Mouse (Mus musculus) kidney, embryonic 16.5 days (tissue): ENCODE data around the gene Gm7145. TPM values are rescaled to one million over a fixed set of nuclear protein-coding genes. Genes with fewer than 3 reads are reported as not detected.
"Not testable (repeated sequence)": the region's sequence is repeated elsewhere in the genome, so short reads cannot be mapped to it uniquely, and the experiment has no call there.

Experiments
- ATAC-seq: fragments of 200-750 bp; cut with Nextera tagmentation; 2 replicates; pipeline ENCODE4 v1.8.0; 2017; ENCODE audit warnings: moderate TSS enrichment; ENCODE audit not compliant: low FRiP score, low TSS enrichment
- H3K27ac ChIP-seq: fragments of 300-500 bp; sonication (generic); 2 replicates; pipeline ENCODE4 v1.5.1; 2014; ENCODE audit warnings: low read length
- H3K27me3 ChIP-seq: fragments of 300-500 bp; sonication (generic); 2 replicates; pipeline ENCODE4 v1.6.1; 2014; ENCODE audit warnings: low read length, control low read depth, mixed read lengths; ENCODE audit not compliant: insufficient read depth
- H3K36me3 ChIP-seq: fragments of 300-500 bp; sonication (generic); 2 replicates; pipeline ENCODE4 v1.6.1; 2014; ENCODE audit warnings: low read length, control low read depth, mixed read lengths; ENCODE audit not compliant: insufficient read depth
- H3K4me1 ChIP-seq: fragments of 300-500 bp; sonication (generic); 2 replicates; pipeline ENCODE4 v1.6.1; 2014; ENCODE audit warnings: low read length, control low read depth, mixed read lengths; ENCODE audit not compliant: insufficient read depth
- H3K4me2 ChIP-seq: fragments of 300-500 bp; sonication (generic); replicated peaks from 2 replicates; pipeline ENCODE4 v1.6.1; 2014; ENCODE audit warnings: low read depth, low read length
- H3K4me3 ChIP-seq: fragments of 300-500 bp; sonication (generic); 2 replicates; pipeline ENCODE4 v1.5.1; 2014; ENCODE audit warnings: mild to moderate bottlenecking, low read length
- H3K9ac ChIP-seq: fragments of 300-500 bp; sonication (generic); replicated peaks from 2 replicates; pipeline ENCODE4 v1.6.1; 2014; ENCODE audit warnings: low read length
- H3K9me3 ChIP-seq: fragments of 300-500 bp; sonication (generic); 2 replicates; pipeline ENCODE4 v1.6.1; 2016; ENCODE audit warnings: low read length, control low read depth
- whole genome bisulfite sequencing: fragments of 180-500 bp; shearing (Covaris S2); extraction: QIAGEN DNeasy Blood & Tissue Kit; methylation state at CpG from one replicate; pipeline ENCODE4 v1.1.7; 2014; 5-methylcytosine and 5-hydroxymethylcytosine counted together
- polyA plus RNA-seq: library from polyadenylated mRNA; unstranded; fragments of >200 nt; fragmentation: Nextera tagmentation; extraction: Ambion mirVana; gene quantifications from 2 replicates; pipeline ENCODE4 v1.2.1, GENCODE M21; 2015

Gene Gm7145
- not detected in 2 replicates for polyA plus RNA-seq

DNA sequence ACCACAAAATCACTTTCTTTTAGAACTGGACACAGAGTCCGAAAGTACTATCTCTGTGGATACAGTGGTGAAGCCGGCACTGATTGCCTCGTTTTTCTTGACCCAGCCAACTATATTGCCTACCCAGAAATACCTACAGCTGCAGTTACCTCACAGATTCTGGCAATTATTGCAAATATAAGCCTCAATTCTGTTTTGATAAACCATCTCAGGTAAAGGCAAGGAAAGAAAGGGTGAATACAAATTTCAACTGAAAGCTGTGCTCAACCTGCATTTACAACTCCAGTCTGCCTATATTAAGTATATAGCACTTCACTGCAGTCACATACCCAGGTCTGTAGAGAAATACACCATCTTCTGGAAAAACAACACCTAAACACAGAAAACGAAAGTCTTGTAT lies at the start of gene Gm7145:
Gene Gm7145, plus strand, starts transcription at position 301 of the 400 bp plus-strand sequence.
- H3K27me3 ChIP-seq: no peaks in the 10 kb centered on the region
- no peak for ATAC-seq
- H3K4me1 ChIP-seq: no peaks in the 10 kb centered on the region
- no peak within 1 kb of the TSS for H3K9ac ChIP-seq
- H3K27ac ChIP-seq: no peak within 1 kb of the TSS
- no peak within 1 kb of the TSS for H3K4me3 ChIP-seq
- H3K9me3 ChIP-seq: no peaks in the 10 kb centered on the region
- 72% methylated on average over 4 of the region's 4 CpGs for WGBS
- no peaks in the 10 kb centered on the region for H3K36me3 ChIP-seq
- no peak within 1 kb of the TSS for H3K4me2 ChIP-seq

DNA sequence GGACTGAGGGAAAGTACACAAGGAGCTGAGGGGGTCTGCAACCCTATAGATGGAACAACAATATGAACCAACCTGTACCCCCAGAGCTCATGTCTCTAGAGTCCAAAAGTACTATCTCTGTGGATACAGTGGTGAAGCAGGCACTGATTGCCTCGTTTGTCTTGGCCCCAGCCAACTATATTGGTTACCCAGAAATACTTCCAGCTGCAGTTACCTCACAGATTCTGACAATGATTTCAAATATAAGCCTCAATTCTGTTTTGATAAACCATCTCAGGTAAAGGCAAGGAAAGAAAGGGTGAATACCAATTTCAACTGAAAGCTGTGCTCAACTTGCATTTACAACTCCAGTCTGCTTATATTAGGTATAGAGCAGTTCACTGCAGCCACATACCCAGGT lies 38.0 kb upstream of the Gm7145 start, which contains the start of gene Gm28168:
Gene Gm28168, plus strand, starts transcription at position 301 of the 400 bp plus-strand sequence.
- not testable (repeated sequence) for ATAC-seq, H3K4me3 ChIP-seq, H3K27ac ChIP-seq, H3K36me3 ChIP-seq, H3K9ac ChIP-seq, H3K9me3 ChIP-seq, H3K4me1 ChIP-seq, H3K4me2 ChIP-seq, H3K27me3 ChIP-seq
- WGBS: 69% methylated on average over 1 of the region's 1 CpGs

DNA sequence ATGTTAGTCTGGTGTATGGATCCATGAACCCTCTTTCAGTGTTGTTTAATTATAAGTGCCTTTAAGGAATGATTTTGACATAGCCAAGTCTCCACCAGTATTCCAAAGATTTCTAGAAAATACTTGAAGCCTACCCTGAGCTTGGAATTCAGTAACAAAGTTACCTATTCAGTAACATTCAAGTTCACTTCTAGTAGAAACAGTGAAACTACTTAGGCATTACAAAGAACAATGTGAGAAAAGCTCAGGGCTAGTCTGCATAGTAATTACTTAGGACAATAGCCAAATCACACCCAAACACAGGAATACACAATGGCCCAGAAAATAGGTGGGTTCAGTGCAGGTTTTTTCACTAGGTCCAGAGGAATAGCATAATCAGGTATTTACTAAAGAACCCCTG lies 38.1 kb downstream of the Gm7145 start:
- not testable (repeated sequence) for H3K36me3 ChIP-seq, H3K27me3 ChIP-seq, H3K9ac ChIP-seq, ATAC-seq, H3K4me3 ChIP-seq, H3K4me2 ChIP-seq, H3K4me1 ChIP-seq, H3K9me3 ChIP-seq, H3K27ac ChIP-seq

DNA sequence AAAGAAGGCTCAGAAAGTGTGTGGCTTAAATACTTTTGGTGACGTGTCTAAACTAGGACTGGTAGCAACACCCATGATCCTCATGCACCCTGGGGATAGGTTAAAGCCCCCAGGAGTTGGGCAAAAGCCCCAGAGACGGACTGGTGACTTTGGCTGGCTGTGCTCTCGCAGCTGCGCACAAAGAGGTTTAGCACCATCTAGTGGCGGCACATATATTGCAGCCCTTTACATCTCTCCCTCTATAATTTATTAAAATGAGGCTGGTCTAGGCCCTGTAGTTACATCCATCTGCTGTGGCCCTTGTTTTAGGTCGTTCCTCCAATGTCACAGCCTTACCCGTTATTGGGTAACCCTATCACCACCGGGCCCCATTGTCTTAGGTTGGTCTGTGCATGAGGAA lies 47.0 kb downstream of the Gm7145 start:
- H3K27me3 ChIP-seq, H3K9ac ChIP-seq, H3K36me3 ChIP-seq, H3K27ac ChIP-seq, H3K9me3 ChIP-seq, H3K4me3 ChIP-seq, H3K4me2 ChIP-seq, H3K4me1 ChIP-seq, ATAC-seq: not testable (repeated sequence)
- 29% methylated on average over 8 of the region's 8 CpGs for WGBS

Other genes with a start within 250 kb of the Gm7145 start
- gene B020011L13Rik, start 184.8 kb upstream of the Gm7145 start, polyA plus RNA-seq: not detected in 2 replicates
- gene Gm28360, start 135.9 kb upstream of the Gm7145 start, polyA plus RNA-seq: not detected in 2 replicates
- not detected in 2 replicates for gene Gm28168, start 37.9 kb upstream of the Gm7145 start, polyA plus RNA-seq
- 0.11 TPM in 1 of 2 replicates, not detected in the other for gene Gm29106, start 210.6 kb downstream of the Gm7145 start, polyA plus RNA-seq